Mouse (Mus musculus) ES-Bruce4 (cell line): Measurements from ENCODE around the gene Fbxo11.

Experiments used
- CTCF ChIP-seq: IDR thresholded peaks from one replicate; pipeline ENCODE4 v1.8.1; 2011; ENCODE audit warnings: low read depth, low read length
- EP300 ChIP-seq: IDR thresholded peaks from 2 replicates; pipeline ENCODE4 v1.6.1; 2011; ENCODE audit warnings: low read depth, low read length; ENCODE audit not compliant: insufficient read depth
- POLR2A ChIP-seq: IDR thresholded peaks from one replicate; pipeline ENCODE4 v1.8.1; 2011; ENCODE audit warnings: low read length; ENCODE audit not compliant: insufficient read depth

DNA sequence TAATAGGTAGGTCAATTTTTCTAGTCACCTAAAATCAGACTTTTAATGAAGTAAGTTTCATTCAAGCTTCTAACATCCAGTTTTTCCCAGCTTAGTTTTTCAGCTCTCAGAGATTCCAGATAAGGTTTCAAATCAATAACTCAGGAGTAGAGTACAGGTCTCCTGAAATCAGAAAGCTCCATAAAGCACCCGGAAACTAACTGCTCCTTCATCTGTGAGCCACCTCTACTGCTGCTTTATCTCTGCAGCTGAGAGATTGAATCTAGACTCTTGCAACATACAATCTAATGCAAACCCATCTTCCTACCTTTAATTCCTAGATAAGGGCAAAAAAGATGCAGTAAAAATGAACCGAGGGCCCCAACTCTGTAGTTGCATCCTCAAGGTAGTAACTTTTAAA, 14.8 kb downstream of the Fbxo11 start:
- no peak for TF ChIP-seq CTCF
- no peak for TF ChIP-seq EP300
- TF ChIP-seq POLR2A, result no peak
